Mouse (Mus musculus): ENCODE data around the gene Trak1. TPM values are rescaled to one million over a fixed set of nuclear protein-coding genes. Genes with fewer than 3 reads are reported as not detected.

Gene Trak1
- total and polyA plus RNA-seq, 2 experiments: 50.3 to 61.2 TPM

GRCm38 (mm10) chr9:121376094-121376493 is 78.8 kb downstream of the Trak1 start:
- Histone ChIP-seq H3K4me1 (ENCODE audit: control insufficient read depth, insufficient read depth, low read length) (peaks cover 27% of the 10 kb centered on the region), H3K79me2 (ENCODE audit: control insufficient read depth, insufficient read depth, low read length) (peaks cover 14% of the 10 kb centered on the region; the same call in 1 of the 2 replicates), H3K27me3 (ENCODE audit: control insufficient read depth, insufficient read depth, low read length) (no peaks in the 10 kb centered on the region), H3K4me3 (ENCODE audit: insufficient read depth, low read depth, low read length) (no peak overlapping the region), H3K27ac (replicated peaks; ENCODE audit: insufficient read depth, low read depth, low read length) (peak overlapping the region; percentile 6), H3K9ac (ENCODE audit: low read depth, low read length) (no peak overlapping the region), H3K36me3 (ENCODE audit: control insufficient read depth, insufficient read depth, low read length) (no peaks in the 10 kb centered on the region)
- no peak for TF ChIP-seq POLR2A (IDR thresholded peaks at IDR 0.05; ENCODE audit: extremely low read depth, insufficient read depth, low read length)
- TF ChIP-seq CTCF (IDR thresholded peaks at IDR 0.05; ENCODE audit: low read depth, low read length): no peak
- DNase-seq (ENCODE audit: extremely low read depth, low read depth, low spot score): peak; percentile 85
- 27% methylated on average over 5 of the region's 5 CpGs for WGBS

GRCm38 (mm10) chr9:121380310-121380920 is 83.1 kb downstream of the Trak1 start:
- DNase-seq (ENCODE audit: extremely low read depth, low read depth, low spot score): peak; percentile 89
- Histone ChIP-seq H3K27ac (replicated peaks; ENCODE audit: insufficient read depth, low read depth, low read length) (peak overlapping the region; percentile 97), H3K27me3 (ENCODE audit: control insufficient read depth, insufficient read depth, low read length) (no peaks in the 10 kb centered on the region), H3K4me3 (ENCODE audit: insufficient read depth, low read depth, low read length) (peak overlapping the region; percentile 53), H3K4me1 (ENCODE audit: control insufficient read depth, insufficient read depth, low read length) (peaks cover 29% of the 10 kb centered on the region), H3K79me2 (ENCODE audit: control insufficient read depth, insufficient read depth, low read length) (peaks cover 21% of the 10 kb centered on the region), H3K9ac (ENCODE audit: low read depth, low read length) (peak overlapping the region; percentile 84), H3K36me3 (ENCODE audit: control insufficient read depth, insufficient read depth, low read length) (no peaks in the 10 kb centered on the region)
- WGBS: 21% methylated on average over 11 of the region's 11 CpGs
- TF ChIP-seq CTCF (IDR thresholded peaks at IDR 0.05; ENCODE audit: low read depth, low read length) (no peak), POLR2A (IDR thresholded peaks at IDR 0.05; ENCODE audit: extremely low read depth, insufficient read depth, low read length) (no peak)

- WGBS: 23% methylated on average over 17 of the region's 17 CpGs
Measured at GRCm38 (mm10) chr9:121381678-121382297, 84.5 kb downstream of the Trak1 start.

GRCm38 (mm10) chr9:121382568-121382967 is 85.3 kb downstream of the Trak1 start:
- Histone ChIP-seq H3K27ac (replicated peaks; ENCODE audit: insufficient read depth, low read depth, low read length) (peak overlapping the region; percentile 97), H3K4me1 (ENCODE audit: control insufficient read depth, insufficient read depth, low read length) (peaks cover 33% of the 10 kb centered on the region), H3K79me2 (ENCODE audit: control insufficient read depth, insufficient read depth, low read length) (peaks cover 40% of the 10 kb centered on the region), H3K27me3 (ENCODE audit: control insufficient read depth, insufficient read depth, low read length) (no peaks in the 10 kb centered on the region), H3K9ac (ENCODE audit: low read depth, low read length) (peak overlapping the region; percentile 84), H3K36me3 (ENCODE audit: control insufficient read depth, insufficient read depth, low read length) (no peaks in the 10 kb centered on the region), H3K4me3 (ENCODE audit: insufficient read depth, low read depth, low read length) (peak overlapping the region; percentile 55)
- 31% methylated on average over 14 of the region's 14 CpGs for WGBS
- TF ChIP-seq CTCF (IDR thresholded peaks at IDR 0.05; ENCODE audit: low read depth, low read length) (no peak), POLR2A (IDR thresholded peaks at IDR 0.05; ENCODE audit: extremely low read depth, insufficient read depth, low read length) (no peak)
- peak; percentile 97 for DNase-seq (ENCODE audit: extremely low read depth, low read depth, low spot score)

More at GRCm38 (mm10) chr9:121381678-121382297, 84.5 kb downstream of the Trak1 start:
- Histone ChIP-seq H3K27ac (replicated peaks; ENCODE audit: insufficient read depth, low read depth, low read length) (peak overlapping the region; percentile 97), H3K4me1 (ENCODE audit: control insufficient read depth, insufficient read depth, low read length) (peaks cover 30% of the 10 kb centered on the region), H3K27me3 (ENCODE audit: control insufficient read depth, insufficient read depth, low read length) (no peaks in the 10 kb centered on the region), H3K36me3 (ENCODE audit: control insufficient read depth, insufficient read depth, low read length) (no peaks in the 10 kb centered on the region), H3K9ac (ENCODE audit: low read depth, low read length) (peak overlapping the region; percentile 84), H3K79me2 (ENCODE audit: control insufficient read depth, insufficient read depth, low read length) (peaks cover 32% of the 10 kb centered on the region), H3K4me3 (ENCODE audit: insufficient read depth, low read depth, low read length) (peak overlapping the region; percentile 53)
- no peak for TF ChIP-seq CTCF (IDR thresholded peaks at IDR 0.05; ENCODE audit: low read depth, low read length)
- TF ChIP-seq POLR2A (IDR thresholded peaks at IDR 0.05; ENCODE audit: extremely low read depth, insufficient read depth, low read length): no peak
- DNase-seq (ENCODE audit: extremely low read depth, low read depth, low spot score): peak; percentile 70

GRCm38 (mm10) chr9:121383180-121383586 is 85.9 kb downstream of the Trak1 start:
- Histone ChIP-seq H3K4me1 (ENCODE audit: control insufficient read depth, insufficient read depth, low read length) (peaks cover 33% of the 10 kb centered on the region), H3K79me2 (ENCODE audit: control insufficient read depth, insufficient read depth, low read length) (peaks cover 46% of the 10 kb centered on the region), H3K4me3 (ENCODE audit: insufficient read depth, low read depth, low read length) (peak overlapping the region; percentile 55), H3K9ac (ENCODE audit: low read depth, low read length) (peak overlapping the region; percentile 66), H3K27me3 (ENCODE audit: control insufficient read depth, insufficient read depth, low read length) (no peaks in the 10 kb centered on the region), H3K36me3 (ENCODE audit: control insufficient read depth, insufficient read depth, low read length) (no peaks in the 10 kb centered on the region), H3K27ac (replicated peaks; ENCODE audit: insufficient read depth, low read depth, low read length) (peak overlapping the region; percentile 92)
- WGBS: 23% methylated on average over 9 of the region's 9 CpGs
- peak; percentile 94 for DNase-seq (ENCODE audit: extremely low read depth, low read depth, low spot score)
- TF ChIP-seq POLR2A (IDR thresholded peaks at IDR 0.05; ENCODE audit: extremely low read depth, insufficient read depth, low read length) (peak; percentile 49; the same call in 1 of the 2 replicates), CTCF (IDR thresholded peaks at IDR 0.05; ENCODE audit: low read depth, low read length) (no peak)

- Histone ChIP-seq H3K4me1 (ENCODE audit: control insufficient read depth, insufficient read depth, low read length) (peaks cover 33% of the 10 kb centered on the region), H3K27me3 (ENCODE audit: control insufficient read depth, insufficient read depth, low read length) (no peaks in the 10 kb centered on the region), H3K36me3 (ENCODE audit: control insufficient read depth, insufficient read depth, low read length) (no peaks in the 10 kb centered on the region), H3K4me3 (ENCODE audit: insufficient read depth, low read depth, low read length) (no peak overlapping the region), H3K27ac (replicated peaks; ENCODE audit: insufficient read depth, low read depth, low read length) (no peak overlapping the region), H3K79me2 (ENCODE audit: control insufficient read depth, insufficient read depth, low read length) (peaks cover 57% of the 10 kb centered on the region), H3K9ac (ENCODE audit: low read depth, low read length) (no peak overlapping the region)
- DNase-seq (ENCODE audit: extremely low read depth, low read depth, low spot score): no peak
- whole genome bisulfite sequencing: 79% methylated on average over 7 of the region's 7 CpGs
- TF ChIP-seq POLR2A (IDR thresholded peaks at IDR 0.05; ENCODE audit: extremely low read depth, insufficient read depth, low read length) (no peak), CTCF (IDR thresholded peaks at IDR 0.05; ENCODE audit: low read depth, low read length) (no peak)
Measured at GRCm38 (mm10) chr9:121384620-121385019, 87.3 kb downstream of the Trak1 start.
